Mouse (Mus musculus): ENCODE data around the gene Epb41.

The Epb41 gene

GRCm38 (mm10) chr4:132074077-132074932 lies 816 bp downstream of the Epb41 start, which contains the start of gene Gm10300:
TSS of gene Gm10300 (plus strand) at chr4:132074697.
- peak; percentile 72 for DNase-seq

DNA sequence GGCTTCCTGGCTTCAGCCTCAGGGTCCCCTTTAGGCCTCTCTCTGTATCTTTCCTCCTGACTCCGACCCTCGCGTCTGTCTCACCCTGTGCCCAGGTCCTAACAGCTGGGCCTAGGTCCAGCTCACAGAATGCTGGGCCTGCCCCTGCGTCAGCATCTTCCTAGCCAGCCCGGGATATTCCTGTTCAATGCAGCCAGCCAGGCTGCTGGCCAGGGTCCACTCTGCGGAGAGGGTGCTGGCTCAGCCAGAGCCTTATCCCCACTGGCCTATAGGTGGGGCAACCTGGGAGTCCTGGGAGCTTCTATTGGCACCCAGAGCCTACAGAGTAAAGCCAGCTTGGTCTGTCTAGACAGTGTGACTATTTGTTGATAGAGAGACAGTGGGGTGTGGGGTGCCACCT lies 2.2 kb downstream of the Epb41 start:
- no peak for DNase-seq

DNA sequence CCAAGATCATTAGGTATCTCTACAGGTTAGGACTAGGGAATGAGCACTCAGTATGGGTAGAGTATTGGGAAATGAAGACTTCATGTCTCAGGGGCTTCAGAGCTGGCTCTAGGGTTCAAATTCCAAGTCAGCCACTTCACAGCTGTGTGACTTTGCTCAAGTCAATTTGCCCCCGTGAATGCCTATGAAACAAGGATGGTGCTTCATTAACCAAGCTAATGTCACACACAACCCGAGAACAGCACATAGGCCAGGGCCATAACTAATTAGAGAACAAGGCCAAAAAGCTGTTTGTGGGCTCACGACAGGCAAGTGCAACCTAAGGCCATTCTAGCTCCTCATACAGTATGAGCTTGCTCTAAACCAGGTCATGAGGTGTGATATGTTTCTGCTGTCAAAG lies 3.0 kb downstream of the Epb41 start:
- DNase-seq: no peak

GRCm38 (mm10) chr4:132071674-132072073 lies 3.4 kb downstream of the Epb41 start:
- no peak for DNase-seq

DNA sequence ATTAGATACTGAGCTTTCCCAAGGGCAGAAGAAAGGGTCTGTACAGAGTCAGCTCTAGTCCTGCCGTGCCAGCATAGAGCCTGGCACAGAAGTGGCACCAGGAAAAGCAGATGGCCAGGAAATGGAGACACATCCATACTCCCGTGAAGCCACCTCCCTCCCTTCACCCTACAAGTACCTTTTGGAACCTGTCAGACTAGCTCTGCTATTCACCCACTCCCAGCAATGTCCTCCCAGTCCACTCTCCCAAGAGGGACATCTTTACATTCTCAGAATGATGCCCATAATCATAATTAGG lies 7.2 kb downstream of the Epb41 start:
- no peak for DNase-seq

DNA sequence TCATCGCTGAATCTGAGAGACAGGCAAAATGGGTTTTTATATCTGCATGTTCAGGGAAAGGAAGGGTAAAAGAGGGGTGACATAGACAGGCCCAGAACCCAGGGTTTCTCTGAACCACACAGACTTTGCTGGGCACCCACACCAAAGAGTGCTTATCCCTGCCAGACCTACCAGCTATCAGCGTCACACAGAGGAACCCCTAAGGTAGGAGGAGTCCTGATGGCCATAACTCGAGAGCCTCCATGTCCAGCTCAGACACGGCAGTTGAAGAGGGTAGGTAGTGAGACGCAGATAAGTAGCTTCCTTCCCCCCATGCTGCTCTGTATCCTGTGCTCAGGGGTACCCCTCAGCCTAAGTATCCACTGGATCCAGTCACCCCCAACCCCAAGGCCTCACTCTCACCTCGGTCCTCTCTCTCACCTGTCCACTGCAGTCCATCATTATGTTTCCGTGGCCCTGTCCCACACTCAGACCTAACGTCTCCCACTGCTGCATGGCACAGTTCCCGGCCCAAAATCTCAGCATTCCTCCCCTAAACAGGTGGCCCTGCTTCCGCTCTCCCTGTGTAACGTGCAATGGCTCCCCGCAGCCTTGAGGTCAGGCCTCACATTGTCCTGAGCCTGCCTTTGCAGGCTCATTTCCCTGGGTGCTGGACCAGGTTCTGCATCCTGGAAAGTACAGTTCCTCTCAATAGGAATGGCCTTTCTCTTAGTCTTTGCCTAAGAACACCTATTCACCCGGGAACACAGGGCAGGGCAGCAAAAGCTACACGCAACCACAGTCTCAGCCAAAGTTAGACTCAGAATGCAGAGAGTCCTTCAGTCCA lies 7.8 kb downstream of the Epb41 start:
- no peak for DNase-seq

GRCm38 (mm10) chr4:132066101-132066773 lies 8.9 kb downstream of the Epb41 start:
- DNase-seq: no peak

DNA sequence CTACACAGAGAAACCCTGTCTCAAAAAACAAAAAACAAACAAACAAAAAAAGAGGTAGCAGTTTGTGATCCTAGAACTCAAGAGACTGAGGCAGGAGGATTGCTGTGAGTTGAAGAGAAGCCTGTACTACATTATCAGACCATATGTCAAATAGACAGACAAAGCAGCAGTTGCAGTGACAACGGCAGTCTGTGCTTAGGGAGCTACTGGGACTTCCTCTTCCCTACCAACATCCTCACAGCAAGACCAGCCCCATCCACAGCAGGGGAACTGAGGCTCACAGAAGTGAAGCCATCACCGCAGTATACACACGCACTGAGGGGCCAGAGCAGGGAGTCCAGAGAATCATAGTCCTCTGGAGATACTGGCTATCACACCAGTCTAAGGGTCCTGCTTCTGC lies 9.5 kb downstream of the Epb41 start:
- no peak for DNase-seq

DNA sequence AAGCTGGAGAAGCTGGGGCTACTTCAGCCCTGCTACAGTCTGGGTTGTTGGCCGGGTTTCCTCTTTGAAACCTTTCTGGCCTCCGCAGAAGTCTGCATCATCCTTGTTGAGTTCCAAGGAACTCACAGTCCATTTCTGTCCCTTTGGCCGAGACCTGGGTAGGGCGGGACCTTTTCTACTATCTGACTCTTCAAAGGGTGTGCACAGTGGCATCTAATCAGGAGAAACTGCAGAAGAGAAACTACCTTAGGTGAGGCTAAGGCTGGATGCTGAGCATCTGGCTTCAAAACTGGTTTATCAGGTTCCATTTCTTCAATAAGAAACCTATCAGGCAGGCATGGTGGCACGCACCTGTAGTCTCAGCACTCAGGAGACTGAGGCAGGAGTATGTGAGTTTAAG lies 10.6 kb downstream of the Epb41 start:
- DNase-seq: no peak

GRCm38 (mm10) chr4:132062934-132063884 lies 11.9 kb downstream of the Epb41 start:
- DNase-seq: no peak

GRCm38 (mm10) chr4:132062289-132062688 lies 12.8 kb downstream of the Epb41 start:
- no peak for DNase-seq

DNA sequence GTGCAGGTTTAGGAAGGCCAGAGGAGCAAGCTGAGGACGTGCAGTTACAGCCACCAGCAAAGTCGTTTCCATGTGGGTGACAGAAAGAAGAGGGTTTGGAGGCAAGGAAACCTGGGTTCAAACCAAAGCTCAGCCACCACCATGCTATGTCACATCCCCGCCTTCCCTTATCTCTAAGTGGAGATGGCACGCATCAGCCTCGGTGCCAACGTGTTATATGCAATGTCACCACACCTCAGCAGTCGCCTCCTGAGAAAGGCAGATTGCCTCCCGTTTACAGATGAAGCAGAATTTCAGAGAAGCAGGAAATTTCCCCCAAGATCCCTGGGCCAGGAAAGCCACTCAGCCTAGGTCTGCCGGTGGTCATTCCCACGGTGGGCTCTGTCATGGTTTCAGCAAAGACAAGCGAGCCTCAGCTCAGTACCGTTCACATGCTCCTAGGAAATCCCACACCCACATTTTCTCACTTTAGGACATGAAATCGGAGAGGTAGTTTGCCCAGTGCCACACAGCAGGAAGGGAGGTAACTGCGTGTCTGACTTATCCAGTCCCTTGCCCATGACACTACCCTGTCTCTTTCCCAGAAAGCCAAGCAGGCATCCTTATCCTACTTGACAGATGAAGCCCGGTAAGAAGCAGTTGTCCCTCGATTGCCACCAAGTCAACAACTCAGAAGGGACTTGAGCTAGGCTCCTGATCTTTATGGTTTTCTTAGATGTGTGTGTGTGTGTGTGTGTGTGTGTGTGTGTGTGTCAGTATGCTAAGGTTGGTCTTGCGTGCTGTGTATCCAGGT lies 14.9 kb downstream of the Epb41 start:
- DNase-seq: no peak

DNA sequence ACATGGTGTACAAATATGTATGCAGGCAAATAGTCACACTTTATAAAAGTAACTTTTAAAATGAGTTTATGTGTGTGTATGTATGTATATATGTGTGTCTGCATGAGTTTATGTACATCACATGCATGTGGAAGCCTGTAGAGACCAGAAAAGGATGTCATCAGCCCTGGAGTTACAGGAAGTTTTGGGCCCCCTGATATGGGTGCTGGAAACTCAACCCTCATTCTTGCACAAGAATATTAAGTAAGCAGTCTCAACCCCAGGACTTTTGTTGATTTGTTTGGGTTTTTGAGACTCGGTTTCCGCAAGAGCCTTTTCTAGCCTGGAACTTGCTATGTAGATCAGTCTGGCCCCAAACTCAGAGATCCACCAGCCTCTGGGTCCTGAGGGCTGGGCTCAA lies 15.6 kb downstream of the Epb41 start:
- no peak for DNase-seq

GRCm38 (mm10) chr4:132057311-132057710 lies 17.8 kb downstream of the Epb41 start:
- no peak for DNase-seq

DNA sequence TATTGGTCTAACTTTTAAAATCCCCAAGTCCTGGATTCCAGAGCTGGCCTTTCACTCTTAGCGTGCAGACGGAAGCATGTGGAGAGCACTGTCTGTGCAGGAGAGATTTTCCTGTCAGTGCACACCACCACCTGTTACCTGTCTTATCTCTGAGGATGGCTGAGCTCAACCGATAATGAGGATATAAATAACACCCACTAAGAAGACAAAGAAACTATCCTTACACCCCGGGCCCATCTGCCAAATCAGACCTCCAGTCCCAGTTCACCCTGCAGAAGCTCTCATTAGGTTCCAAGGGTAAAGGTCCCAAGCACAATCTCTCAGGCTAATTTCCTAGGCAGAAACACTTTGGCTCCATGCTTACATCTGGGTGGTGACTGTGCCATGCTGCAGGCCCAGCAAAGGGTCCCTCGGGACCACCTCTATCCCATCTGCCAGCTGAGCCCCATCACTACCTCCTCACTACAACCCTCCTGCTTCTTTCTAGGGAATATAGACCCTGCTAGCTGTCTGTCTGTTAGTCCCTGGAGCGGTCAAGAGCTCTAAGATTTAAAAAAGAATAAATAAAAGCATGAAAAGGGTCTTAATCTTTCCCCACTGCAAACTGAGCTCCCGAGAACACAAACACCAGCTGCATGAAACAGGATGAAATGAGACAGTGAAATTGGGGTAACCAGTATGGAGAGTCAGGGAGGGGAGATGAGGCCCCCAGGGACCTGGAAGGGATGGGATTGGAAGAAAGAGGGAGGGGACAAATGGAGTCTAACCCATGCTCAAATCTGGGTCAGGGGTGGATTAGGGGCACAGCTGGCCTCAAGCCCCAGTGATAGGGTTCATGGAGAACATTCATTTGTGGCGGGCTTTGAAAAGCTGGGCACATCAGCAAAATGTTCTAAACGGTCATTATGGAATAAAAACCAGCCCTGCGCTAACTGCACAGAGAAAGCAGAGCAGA lies 23.5 kb downstream of the Epb41 start:
- no peak for DNase-seq

DNA sequence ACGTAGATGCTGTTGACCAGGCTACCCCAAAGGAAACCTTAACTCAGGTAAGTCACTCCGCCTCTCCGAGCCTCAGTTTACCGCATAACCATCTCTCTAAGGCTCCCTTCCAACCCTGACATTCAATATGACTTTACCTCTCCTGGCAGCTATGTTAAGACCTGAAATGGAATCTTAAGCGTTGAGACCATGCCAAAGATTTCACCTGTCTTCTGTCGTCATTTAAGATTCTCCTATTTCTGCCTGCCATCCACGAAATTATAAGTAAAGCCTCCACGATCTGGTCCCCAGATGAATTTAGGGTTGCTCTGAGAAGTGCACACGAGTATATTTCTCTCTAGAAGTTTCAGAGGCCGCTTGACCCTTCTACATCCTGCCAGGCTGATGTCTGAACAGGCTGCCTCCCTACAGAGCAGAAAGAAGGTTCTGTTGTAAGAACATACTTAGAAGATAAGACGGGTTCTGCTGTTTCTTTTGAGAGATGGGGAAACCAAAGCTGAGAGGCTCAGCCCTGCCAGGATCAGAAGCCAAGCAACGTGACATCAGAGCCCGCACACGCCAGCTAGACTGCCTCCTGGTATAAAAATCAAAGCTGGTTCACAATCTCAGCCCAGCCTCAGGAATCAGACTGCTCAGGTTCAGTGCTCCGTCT lies 25.4 kb downstream of the Epb41 start:
- DNase-seq: no peak

- DNase-seq: peak; percentile 91
Observed at GRCm38 (mm10) chr4:132048995-132049404, 26.1 kb downstream of the Epb41 start.

DNA sequence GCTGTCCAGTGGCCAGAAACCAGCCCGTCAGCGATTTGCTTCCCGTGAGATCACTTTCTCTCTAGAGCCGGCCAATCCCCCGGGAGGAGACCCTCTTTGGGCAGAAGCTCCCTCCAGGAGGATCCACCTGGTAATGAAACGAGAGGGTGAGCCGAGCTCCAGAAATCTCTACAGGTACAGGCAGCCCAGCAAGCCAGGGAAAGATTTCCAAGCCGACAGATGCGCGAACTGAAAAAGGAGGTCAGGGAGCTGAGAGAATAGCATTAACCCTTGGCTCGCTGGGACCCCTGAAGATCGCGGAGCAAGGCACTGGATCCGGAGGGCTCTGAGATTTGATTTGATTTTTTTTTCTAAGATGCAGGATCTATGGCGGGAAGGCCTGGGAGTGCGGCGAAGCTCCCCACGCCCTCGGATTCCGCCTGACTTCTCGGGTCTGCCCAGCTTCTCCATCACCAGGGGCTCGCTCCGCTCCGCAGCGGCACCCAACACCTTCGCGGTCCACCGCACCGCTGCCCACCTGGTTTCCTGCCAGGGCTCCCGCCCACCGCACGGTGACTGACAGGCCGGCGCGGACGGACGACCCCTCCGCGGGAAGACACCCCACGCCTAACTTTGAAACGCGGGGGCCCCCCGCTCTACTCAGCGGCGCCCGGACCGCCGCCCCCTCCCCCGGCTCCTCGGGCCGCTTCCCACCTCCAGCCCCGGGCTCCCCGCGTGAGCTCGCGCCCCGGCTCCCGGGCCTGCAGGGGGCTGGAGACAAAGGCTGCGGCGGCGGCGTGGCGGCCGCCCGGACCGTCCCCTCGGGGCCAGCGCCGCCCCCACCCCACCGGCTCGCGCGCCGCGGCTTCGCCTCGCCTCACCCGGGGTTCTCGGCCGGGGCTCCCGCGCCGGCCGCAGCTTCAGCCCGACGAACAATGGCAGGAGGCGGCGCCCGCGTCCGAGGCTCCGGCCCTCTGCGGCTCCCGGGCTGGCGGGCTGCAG lies 26.8 kb downstream of the Epb41 start:
- peak; percentile 66 for DNase-seq

GRCm38 (mm10) chr4:132043726-132044125 lies 31.4 kb downstream of the Epb41 start:
- no peak for DNase-seq

All from thymus, postnatal 4 days (tissue).